Mouse (Mus musculus) bone marrow, adult 2 months (tissue): Measurements from ENCODE around the gene Ckap5. TPM values are rescaled to one million over a fixed set of nuclear protein-coding genes. Genes with fewer than 3 reads are reported as not detected.

ENCODE experiments used
- H3K27ac ChIP-seq: fragments of 200-500 bp; 2 replicates; pipeline ENCODE4 v1.5.1; 2012; ENCODE audit warnings: low read depth, mild to moderate bottlenecking, control low read depth, inconsistent platforms, low read length; ENCODE audit not compliant: control insufficient read depth, poor library complexity, insufficient read depth
- H3K4me1 ChIP-seq: fragments of 200-500 bp; 2 replicates; pipeline ENCODE4 v1.6.1; 2011; ENCODE audit warnings: low read length; ENCODE audit not compliant: control insufficient read depth, insufficient read depth
- H3K4me3 ChIP-seq: fragments of 200-500 bp; replicated peaks from 2 replicates; pipeline ENCODE3; 2011; ENCODE audit warnings: mild to moderate bottlenecking, low read depth, low read length, control low read depth; ENCODE audit not compliant: control insufficient read depth
- CTCF ChIP-seq: fragments of 200-500 bp; IDR thresholded peaks from 2 replicates; pipeline ENCODE4 v1.5.1; 2011; ENCODE audit warnings: low read length, control low read depth; ENCODE audit not compliant: control insufficient read depth, insufficient read depth
- POLR2A ChIP-seq: fragments of 200-500 bp; IDR thresholded peaks from 2 replicates; pipeline ENCODE4 v1.6.1; 2011; ENCODE audit warnings: low read depth, mild to moderate bottlenecking, control low read depth, low read length, borderline replicate concordance; ENCODE audit not compliant: control insufficient read depth
- WGBS: fragments of 180-500 bp; shearing (Covaris S2); methylation state at CpG from one replicate; pipeline ENCODE4 v1.1.7; 2018; 5-methylcytosine and 5-hydroxymethylcytosine counted together
- polyA plus RNA-seq: library from polyadenylated mRNA; stranded (reverse); fragments of >200 nt; gene quantifications from 2 replicates; pipeline ENCODE4 v1.2.4, GENCODE M21; 2011; ENCODE audit warnings: low replicate concordance; ENCODE audit not compliant: missing spikeins, insufficient read depth, insufficient read length

The Ckap5 gene
- polyA plus RNA-seq, 1 experiment = 30.8 TPM

DNA sequence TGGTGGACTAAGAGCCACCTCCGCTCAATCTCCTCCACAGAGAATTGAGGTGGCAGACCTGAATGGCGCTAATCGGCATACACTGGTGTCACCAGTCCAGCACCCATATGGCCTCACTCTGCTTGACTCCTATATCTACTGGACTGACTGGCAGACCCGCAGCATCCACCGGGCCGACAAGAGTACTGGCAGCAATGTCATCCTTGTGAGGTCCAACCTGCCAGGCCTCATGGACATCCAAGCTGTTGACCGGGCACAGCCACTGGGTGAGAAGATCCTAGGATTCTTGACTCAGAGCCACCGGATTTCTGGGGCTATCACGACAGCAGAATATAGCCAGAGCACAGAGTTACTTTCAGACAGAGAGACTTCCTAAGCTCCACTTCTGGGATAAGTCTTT is 32.6 kb upstream of the Ckap5 start:
- WGBS = 95% methylated on average over 9 of the region's 9 CpGs
- Histone ChIP-seq H3K27ac (no peak overlapping the region), H3K4me3 (no peak overlapping the region), H3K4me1 (no peaks in the 10 kb centered on the region; the same call in 1 of the 2 replicates)
- no peak for TF ChIP-seq POLR2A
- TF ChIP-seq CTCF = no peak

- WGBS = 21% methylated on average over 8 of the region's 8 CpGs
- no peaks in the 10 kb centered on the region; the same call in 1 of the 2 replicates for H3K4me1 ChIP-seq
- peak overlapping the region; percentile 71 for H3K4me3 ChIP-seq
- TF ChIP-seq CTCF = no peak
- no peak for TF ChIP-seq POLR2A
- peak overlapping the region; percentile 55 for H3K27ac ChIP-seq
Observed at GRCm38 (mm10) chr2:91498093-91498719, 28.4 kb upstream of the Ckap5 start.

GRCm38 (mm10) chr2:91508076-91508475 is 18.5 kb upstream of the Ckap5 start:
- Histone ChIP-seq H3K4me3 (no peak overlapping the region), H3K4me1 (no peaks in the 10 kb centered on the region), H3K27ac (no peak overlapping the region)
- WGBS = 87% methylated on average over 8 of the region's 8 CpGs
- TF ChIP-seq CTCF (no peak), POLR2A (no peak)

GRCm38 (mm10) chr2:91517186-91517585 is 9.4 kb upstream of the Ckap5 start:
- Histone ChIP-seq H3K4me3 (no peak overlapping the region), H3K4me1 (no peaks in the 10 kb centered on the region; the same call in 1 of the 2 replicates), H3K27ac (no peak overlapping the region)
- 50% methylated on average over 2 of the region's 2 CpGs for WGBS
- TF ChIP-seq POLR2A = no peak
- TF ChIP-seq CTCF = no peak

DNA sequence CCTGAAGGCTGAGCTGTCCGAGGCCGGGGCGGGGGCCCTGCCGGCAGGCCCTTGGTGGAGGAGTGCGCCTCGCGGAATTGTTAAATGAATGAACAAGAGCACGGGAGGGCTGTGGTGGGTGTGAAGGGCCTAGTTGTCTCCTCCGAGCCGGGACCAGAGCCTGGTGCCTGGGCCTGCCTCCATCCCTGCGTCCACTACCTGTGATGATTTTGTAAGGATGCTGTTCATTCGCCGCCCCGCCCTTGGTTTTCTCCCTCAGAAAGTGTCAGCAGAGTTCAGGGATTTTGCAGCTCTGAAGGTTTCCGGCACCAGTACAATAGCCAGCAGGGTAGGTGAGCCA is 555 bp downstream of the Ckap5 start:
- no peaks in the 10 kb centered on the region; the same call in 1 of the 2 replicates for H3K4me1 ChIP-seq
- no peak for TF ChIP-seq POLR2A
- TF ChIP-seq CTCF = no peak
- under 1% methylated on average over 15 of the region's 15 CpGs for WGBS
- peak overlapping the region; percentile 87 for H3K4me3 ChIP-seq
- peak overlapping the region; percentile 74; the same call in 1 of the 2 replicates for H3K27ac ChIP-seq

- Histone ChIP-seq H3K4me3 (peak overlapping the region; percentile 84), H3K27ac (no peak overlapping the region), H3K4me1 (no peaks in the 10 kb centered on the region)
- 1% methylated on average over 17 of the region's 17 CpGs for WGBS
- no peak for TF ChIP-seq CTCF
- TF ChIP-seq POLR2A = no peak
Observed at GRCm38 (mm10) chr2:91537588-91538205, 11.1 kb downstream of the Ckap5 start.

DNA sequence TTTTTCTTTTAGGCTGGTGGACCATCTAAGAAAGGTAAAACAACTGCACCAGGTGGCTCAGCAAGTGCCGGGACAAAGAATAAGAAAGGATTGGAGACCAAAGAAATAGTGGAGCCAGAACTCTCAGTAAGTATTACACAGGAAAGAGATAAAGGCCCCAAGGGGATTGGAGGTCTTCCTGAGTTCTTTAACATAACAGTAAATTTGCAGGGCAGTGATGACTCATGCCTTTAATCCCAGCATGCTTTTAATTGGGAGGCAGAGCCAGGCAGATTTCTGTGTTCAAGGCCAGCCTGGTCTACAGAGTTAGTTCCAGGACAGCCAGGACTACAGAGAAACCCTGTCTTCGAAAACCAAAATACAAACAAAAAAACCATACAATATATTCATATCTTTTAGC is 41.6 kb downstream of the Ckap5 start:
- Histone ChIP-seq H3K27ac (no peak overlapping the region), H3K4me3 (no peak overlapping the region), H3K4me1 (no peaks in the 10 kb centered on the region)
- no peak for TF ChIP-seq CTCF
- no peak for TF ChIP-seq POLR2A
- 96% methylated on average over 2 of the region's 2 CpGs for WGBS

- no peaks in the 10 kb centered on the region for H3K4me1 ChIP-seq
- 86% methylated on average over 1 of the region's 1 CpGs for WGBS
- no peak overlapping the region for H3K4me3 ChIP-seq
- H3K27ac ChIP-seq = no peak overlapping the region
- TF ChIP-seq POLR2A = no peak
- TF ChIP-seq CTCF = no peak
Observed at GRCm38 (mm10) chr2:91580894-91581293, 54.3 kb downstream of the Ckap5 start.

DNA sequence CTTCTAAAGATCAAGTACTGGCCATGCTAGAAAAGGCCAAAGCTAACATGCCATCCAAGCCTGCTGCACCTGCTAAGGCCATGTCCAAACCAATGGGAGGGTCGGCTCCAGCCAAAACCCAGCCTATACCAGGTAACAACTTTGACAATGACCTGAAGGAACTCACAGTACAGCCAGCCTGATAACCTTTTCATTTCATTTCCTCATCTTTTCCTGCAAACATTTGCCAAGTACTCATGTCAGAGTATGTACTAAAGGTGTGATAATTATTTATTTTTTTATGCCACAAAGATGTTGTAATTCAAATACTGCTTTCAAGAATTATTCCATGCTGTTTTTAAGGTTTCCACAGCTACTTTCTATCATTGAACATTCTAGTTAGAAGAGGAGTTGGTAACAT is 59.7 kb downstream of the Ckap5 start:
- no peak overlapping the region for H3K4me3 ChIP-seq
- no peak overlapping the region for H3K27ac ChIP-seq
- 92% methylated on average over 1 of the region's 1 CpGs for WGBS
- H3K4me1 ChIP-seq = no peaks in the 10 kb centered on the region
- no peak for TF ChIP-seq POLR2A
- no peak for TF ChIP-seq CTCF
